Mouse (Mus musculus) embryonic fibroblast, embryonic 13.5 days (primary cell): ENCODE measurements around the gene Myo18a.

Experiments used
- CTCF ChIP-seq: IDR thresholded peaks from 2 replicates; pipeline ENCODE4 v1.5.1; 2011; ENCODE audit warnings: mild to moderate bottlenecking, control low read depth, low read length, moderate library complexity, borderline replicate concordance; ENCODE audit not compliant: insufficient read depth
- POLR2A ChIP-seq: IDR thresholded peaks from 2 replicates; pipeline ENCODE4 v1.6.1; 2011; ENCODE audit warnings: low read depth, mild to moderate bottlenecking, control low read depth, low read length, moderate library complexity

GRCm38 (mm10) chr11:77746652-77747051, 16.4 kb upstream of the Myo18a start:
- no peak for TF ChIP-seq CTCF
- TF ChIP-seq POLR2A: no peak
